In the genomic region with DNA sequence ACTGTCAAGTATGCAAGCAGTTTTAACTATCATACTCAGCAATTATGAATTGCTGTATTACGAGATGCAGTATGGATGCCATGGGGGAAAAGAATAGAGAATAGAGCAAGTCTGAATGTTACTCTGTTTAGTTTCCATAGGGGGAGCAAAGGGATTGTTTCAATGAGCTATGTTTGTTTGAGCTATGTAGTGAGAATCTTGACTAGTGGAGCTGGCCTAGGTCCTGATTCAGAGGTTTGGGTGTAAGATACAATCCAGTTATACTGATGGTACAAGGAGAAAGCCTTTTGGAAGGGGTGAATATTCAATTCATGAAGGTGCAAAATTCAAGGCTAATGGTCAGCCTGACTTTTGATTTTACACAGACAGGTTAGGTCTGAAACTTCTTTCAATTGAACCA, we compare ENCODE assay signal across 19 mouse cellular contexts. TPM values are rescaled to one million over a fixed set of nuclear protein-coding genes. Genes with fewer than 3 reads are reported as not detected.
A peak's percentile ranks its signal among the peaks of the same experiment; 100 is the strongest.
DNase-seq lines count a peak whose midpoint lies in the region; ATAC-seq and TF ChIP-seq lines count a peak whose summit lies in the region.
"Had no signal": no experiment of that assay in that cellular context is flagged by ENCODE, and none has a peak within 500 bp of the region (broad histone marks: within the 10 kb centered on the region; RNA-seq: fewer than 3 reads in every experiment).

No protein-coding gene starts in this region.

- no peaks in the 10 kb centered on the region for H3K9me3 ChIP-seq in hindbrain, postnatal 0 days (ENCODE audit: low read length)
- no peaks in the 10 kb centered on the region for H3K9me3 ChIP-seq in hindbrain, embryonic 12.5 days (replicated peaks)
- no peaks in the 10 kb centered on the region for H3K9me3 ChIP-seq in limb, embryonic 11.5 days (ENCODE audit: control insufficient read depth, low read length)
- H3K9me3 ChIP-seq: forebrain, embryonic 10.5 days; lung, embryonic 15.5 days had no signal

- DNase-seq in hindbrain, postnatal 0 days (ENCODE audit: low spot score), result no peak
- DNase-seq in A20 (ENCODE audit: low read depth, low spot score), result peak; percentile 8
- DNase-seq in brain, embryonic 14.5 days (ENCODE audit: low read depth), result peak; percentile 11
- peak; percentile 33 for DNase-seq in limb, embryonic 11.5 days (ENCODE audit: low spot score)
- no peak for DNase-seq in gastrocnemius, postnatal 36 days
- no peak for DNase-seq in heart, postnatal 4 days
- no peak for DNase-seq in left cerebral cortex, adult 18-20 months (ENCODE audit: low spot score in 2 of 2)
- DNase-seq: cerebellum, adult 11 months; gastrocnemius, postnatal 10 days; kidney, adult 9 months; layer of hippocampus, adult 9-11 months; liver had no signal

- H3K27ac ChIP-seq in hindbrain, postnatal 0 days, result no peak overlapping the region
- H3K27ac ChIP-seq in hindbrain, embryonic 12.5 days, result no peak overlapping the region
- no peak overlapping the region for H3K27ac ChIP-seq in limb, embryonic 11.5 days (replicated peaks; ENCODE audit: low read depth, low read length)
- H3K27ac ChIP-seq: forebrain, embryonic 10.5 days; lung, embryonic 15.5 days had no signal

- no peaks in the 10 kb centered on the region for H3K27me3 ChIP-seq in hindbrain, postnatal 0 days (ENCODE audit: insufficient read depth, low read length)
- no peaks in the 10 kb centered on the region for H3K27me3 ChIP-seq in hindbrain, embryonic 12.5 days
- H3K27me3 ChIP-seq in limb, embryonic 11.5 days (ENCODE audit: control insufficient read depth, insufficient read depth, low read length), result no peaks in the 10 kb centered on the region
- H3K27me3 ChIP-seq: lung, embryonic 15.5 days had no signal

- no peak for TF ChIP-seq POLR2A in brain, embryonic 14.5 days (IDR thresholded peaks at IDR 0.05; ENCODE audit: borderline replicate concordance, extremely low read depth, insufficient read depth, insufficient read length, poor library complexity, severe bottlenecking)

- intact Hi-C loops in gastrocnemius, postnatal 36 days (cut with DNase I), result no loop called here

- 0 out of 2 replicates have a peak, but pooled peaks have one; percentile 8 for TF ChIP-seq CTCF in hindbrain, postnatal 0 days (IDR thresholded peaks at IDR 0.05; ENCODE audit: low read depth)
- TF ChIP-seq CTCF in brain, embryonic 14.5 days (IDR thresholded peaks at IDR 0.05; ENCODE audit: borderline replicate concordance, extremely low read depth, insufficient read depth, insufficient read length), result no peak

- WGBS in hindbrain, postnatal 0 days, result 82% methylated on average over 1 of the region's 1 CpGs
- 86% methylated on average over 1 of the region's 1 CpGs for WGBS in hindbrain, embryonic 12.5 days
- WGBS in limb, embryonic 11.5 days, result 81% methylated on average over 1 of the region's 1 CpGs

- no peak for ATAC-seq in hindbrain, postnatal 0 days
- ATAC-seq in hindbrain, embryonic 12.5 days (ENCODE audit: low FRiP score), result no peak
- ATAC-seq in limb, embryonic 11.5 days (ENCODE audit: insufficient number of reproducible peaks, low FRiP score, low TSS enrichment, low read depth), result no peak

- no peak overlapping the region for H3K4me2 ChIP-seq in hindbrain, postnatal 0 days (ENCODE audit: low read depth, low read length)
- H3K4me2 ChIP-seq in hindbrain, embryonic 12.5 days (replicated peaks), result no peak overlapping the region
- H3K4me2 ChIP-seq in limb, embryonic 11.5 days (ENCODE audit: low read depth, severe bottlenecking), result no peak overlapping the region
- H3K4me2 ChIP-seq: heart, embryonic 11.5 days; lung, embryonic 15.5 days; midbrain, embryonic 11.5 days had no signal

- H3K36me3 ChIP-seq in hindbrain, postnatal 0 days (ENCODE audit: insufficient read depth, low read length), result no peaks in the 10 kb centered on the region
- H3K36me3 ChIP-seq in hindbrain, embryonic 12.5 days, result no peaks in the 10 kb centered on the region
- no peaks in the 10 kb centered on the region for H3K36me3 ChIP-seq in limb, embryonic 11.5 days (ENCODE audit: control insufficient read depth, insufficient read depth, low read length)
- H3K36me3 ChIP-seq: forebrain, embryonic 10.5 days; lung, embryonic 15.5 days had no signal

- H3K9ac ChIP-seq in hindbrain, postnatal 0 days (replicated peaks; ENCODE audit: low read length), result no peak overlapping the region
- H3K9ac ChIP-seq in hindbrain, embryonic 12.5 days, result no peak overlapping the region
- no peak overlapping the region for H3K9ac ChIP-seq in limb, embryonic 11.5 days (ENCODE audit: low read length)
- H3K9ac ChIP-seq: lung, embryonic 15.5 days had no signal

- no peak overlapping the region for H3K4me3 ChIP-seq in hindbrain, postnatal 0 days (ENCODE audit: low read length)
- no peak overlapping the region for H3K4me3 ChIP-seq in hindbrain, embryonic 12.5 days
- no peak overlapping the region for H3K4me3 ChIP-seq in limb, embryonic 11.5 days (ENCODE audit: low read depth, low read length)
- H3K4me3 ChIP-seq: forebrain, embryonic 10.5 days; lung, embryonic 15.5 days had no signal

- H3K4me1 ChIP-seq in hindbrain, postnatal 0 days (ENCODE audit: insufficient read depth, low read length), result no peaks in the 10 kb centered on the region
- H3K4me1 ChIP-seq in hindbrain, embryonic 12.5 days, result no peaks in the 10 kb centered on the region
- no peaks in the 10 kb centered on the region for H3K4me1 ChIP-seq in limb, embryonic 11.5 days (ENCODE audit: control insufficient read depth, insufficient read depth, low read length)
- H3K4me1 ChIP-seq: lung, embryonic 15.5 days had no signal

RNA-seq across cellular contexts. Expression of a gene that starts 45.1 kb away (rescaled TPM):
- 33.8 and 57.3 TPM in 2 replicates for total RNA-seq in hindbrain, postnatal 0 days (2014; rRNA removed)
- 43.7 and 44.9 TPM in 2 replicates for polyA plus RNA-seq in hindbrain, postnatal 0 days (2015; fragmentation: Nextera tagmentation; extraction: Ambion mirVana)
- polyA plus RNA-seq in hindbrain, embryonic 12.5 days (2016; fragmentation: Nextera tagmentation; extraction: Ambion mirVana), result 14.0 and 15.1 TPM in 2 replicates
- polyA plus RNA-seq in brain, embryonic 14.5 days (2012; rRNA removed), result 15.2 and 21.9 TPM in 2 replicates
- polyA plus RNA-seq in limb, embryonic 11.5 days (2014; fragmentation: Nextera tagmentation; extraction: Ambion mirVana), result 0.48 and 0.79 TPM in 2 replicates
- not detected for total RNA-seq in gastrocnemius, postnatal 36 days (2021)
- under 1 TPM; 0.74 to 0.83 TPM for total RNA-seq in heart, postnatal 4 days (2021)
- 10 to 100 TPM; 43.6 to 47.4 TPM for total RNA-seq in left cerebral cortex, adult 18-20 months (2021)
- total RNA-seq: hematopoietic stem cell, adult 5-6 weeks had no signal
- polyA plus RNA-seq: C2C12 had no signal

Comparison
In these comparisons a context has a peak if more than half of its experiments do, and no peak if none do; other contexts are left out.
1. DNase-seq: peak in A20 (single experiment), brain, embryonic 14.5 days (single experiment) and limb, embryonic 11.5 days (single experiment); none in hindbrain, postnatal 0 days (single experiment), gastrocnemius, postnatal 36 days (0 of 2), heart, postnatal 4 days (single experiment) and left cerebral cortex, adult 18-20 months (0 of 2).
2. RNA of a gene that starts 45.1 kb away (total RNA-seq): 33.8 to 57.3 TPM in hindbrain, postnatal 0 days and 43.6 to 47.4 TPM in left cerebral cortex, adult 18-20 months; 0.74 to 0.83 TPM in heart, postnatal 4 days and not detected in gastrocnemius, postnatal 36 days; every median in the first group is over 10 times any median in the second.